Mouse (Mus musculus): ENCODE data around the gene Olfr1305.

Gene Olfr1305

DNA sequence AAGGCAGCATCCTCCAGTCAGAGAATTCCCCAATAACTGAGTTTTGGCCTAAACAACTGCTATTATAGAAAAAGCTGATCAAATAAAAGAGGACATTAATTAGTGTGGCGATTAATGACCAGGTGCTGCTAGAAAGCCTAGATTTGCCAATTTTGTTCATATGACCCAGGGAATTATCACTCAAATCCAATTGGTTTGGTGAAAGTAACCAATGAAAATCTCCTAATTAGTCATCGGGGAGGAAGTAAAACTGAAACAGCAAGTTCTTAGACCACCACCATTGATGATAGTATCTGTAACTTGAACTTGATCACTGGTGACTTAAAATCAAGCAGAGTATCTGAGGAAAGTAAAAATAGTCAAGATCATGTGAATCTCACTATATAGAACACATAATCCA, at the start of gene Olfr1305:
Gene Olfr1305 (minus strand): TSS at position 101 of the 400 bp plus-strand sequence.
- 87% methylated on average over 2 of the region's 2 CpGs for WGBS

DNA sequence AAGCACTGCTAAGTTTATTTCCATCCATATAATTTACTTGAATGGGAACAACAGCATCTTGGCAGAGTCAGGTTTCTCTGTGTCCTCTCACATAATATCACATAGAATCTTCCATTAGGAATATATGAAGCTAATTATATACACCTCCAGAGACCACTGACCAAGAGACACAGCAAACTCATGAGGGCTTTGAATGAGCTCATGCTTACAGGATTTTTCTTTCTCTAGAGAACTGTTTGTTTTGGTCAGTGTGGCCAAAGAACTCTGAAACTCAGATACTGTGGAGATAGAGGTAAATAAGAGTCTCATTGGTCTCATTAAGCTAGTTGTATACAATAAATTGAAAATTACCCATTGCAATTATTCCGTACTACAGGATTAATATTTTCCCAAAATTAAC, 39.2 kb upstream of the Olfr1305 start, which contains the start of gene Olfr1306:
Gene Olfr1306 (minus strand): TSS at position 101 of the 400 bp plus-strand sequence.
- 71% methylated on average over 1 of the region's 1 CpGs for WGBS

DNA sequence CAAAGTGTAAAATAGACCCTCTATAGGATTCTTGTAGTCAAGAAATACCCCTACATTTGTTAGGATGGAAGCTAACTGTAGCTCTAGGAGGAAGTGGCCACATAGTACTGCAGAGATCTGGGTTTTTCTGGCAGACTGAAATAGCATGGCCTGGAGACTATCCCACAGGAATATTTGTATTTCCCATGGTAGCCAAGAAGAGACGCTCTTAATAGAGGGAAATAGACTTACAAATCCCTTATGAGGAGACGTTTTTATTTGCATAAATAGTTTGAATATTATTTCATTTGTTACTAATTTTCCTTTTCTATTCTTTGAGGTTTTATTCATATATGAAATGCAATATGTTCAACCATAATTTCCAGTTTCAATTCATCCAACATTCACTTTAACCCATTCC, 56.7 kb downstream of the Olfr1305 start, which contains the start of gene Olfr1303:
Gene Olfr1303 (minus strand): TSS at position 101 of the 400 bp plus-strand sequence.
- 89% methylated on average over 2 of the region's 2 CpGs for WGBS

Measured in cerebral cortex, adult 2 months (tissue).